Mouse (Mus musculus) ES-Bruce4 (cell line): Measurements from ENCODE around the gene Cct4. TPM values are rescaled to one million over a fixed set of nuclear protein-coding genes. Genes with fewer than 3 reads are reported as not detected.
A peak's percentile ranks its signal among the peaks of the same experiment; 100 is the strongest.

Experiments
- H3K27ac ChIP-seq: 2 replicates; pipeline ENCODE4 v1.5.1; 2012; ENCODE audit warnings: low read length, inconsistent platforms; ENCODE audit not compliant: insufficient read depth
- H3K27me3 ChIP-seq: 2 replicates; pipeline ENCODE4 v1.6.1; 2012; ENCODE audit warnings: mild to moderate bottlenecking, low read length, inconsistent platforms; ENCODE audit not compliant: control insufficient read depth, poor library complexity, insufficient read depth, severe bottlenecking
- H3K36me3 ChIP-seq: 2 replicates; pipeline ENCODE4 v1.6.1; 2012; ENCODE audit warnings: inconsistent platforms, mild to moderate bottlenecking, low read length, moderate library complexity; ENCODE audit not compliant: control insufficient read depth, poor library complexity, insufficient read depth, severe bottlenecking
- H3K4me1 ChIP-seq: one replicate; pipeline ENCODE4 v1.8.1; 2011; ENCODE audit warnings: low read length; ENCODE audit not compliant: control insufficient read depth, insufficient read depth
- H3K4me3 ChIP-seq: 2 replicates; pipeline ENCODE4 v1.5.1; 2011; ENCODE audit warnings: low read depth, mild to moderate bottlenecking, low read length
- H3K9ac ChIP-seq: 2 replicates; pipeline ENCODE4 v1.6.1; 2012; ENCODE audit warnings: low read depth, mild to moderate bottlenecking, inconsistent platforms; ENCODE audit not compliant: poor library complexity, severe bottlenecking
- H3K9me3 ChIP-seq: replicated peaks from 2 replicates; pipeline ENCODE4 v1.6.1; 2012; ENCODE audit warnings: mild to moderate bottlenecking, low read length, inconsistent platforms; ENCODE audit not compliant: control insufficient read depth, poor library complexity, insufficient read depth, severe bottlenecking
- CTCF ChIP-seq: IDR thresholded peaks from one replicate; pipeline ENCODE4 v1.8.1; 2011; ENCODE audit warnings: low read depth, low read length
- EP300 ChIP-seq: IDR thresholded peaks from 2 replicates; pipeline ENCODE4 v1.6.1; 2011; ENCODE audit warnings: low read depth, low read length; ENCODE audit not compliant: insufficient read depth
- POLR2A ChIP-seq: IDR thresholded peaks from one replicate; pipeline ENCODE4 v1.8.1; 2011; ENCODE audit warnings: low read length; ENCODE audit not compliant: insufficient read depth
- polyA plus RNA-seq: library from polyadenylated mRNA; stranded (reverse); fragments of >200 nt; gene quantifications from 2 replicates; pipeline ENCODE4 v1.2.4, GENCODE M21; 2011; ENCODE audit warnings: low read depth; ENCODE audit not compliant: missing spikeins, insufficient read depth, insufficient read length

The Cct4 gene
- polyA plus RNA-seq, 1 experiment, result 618 TPM

DNA sequence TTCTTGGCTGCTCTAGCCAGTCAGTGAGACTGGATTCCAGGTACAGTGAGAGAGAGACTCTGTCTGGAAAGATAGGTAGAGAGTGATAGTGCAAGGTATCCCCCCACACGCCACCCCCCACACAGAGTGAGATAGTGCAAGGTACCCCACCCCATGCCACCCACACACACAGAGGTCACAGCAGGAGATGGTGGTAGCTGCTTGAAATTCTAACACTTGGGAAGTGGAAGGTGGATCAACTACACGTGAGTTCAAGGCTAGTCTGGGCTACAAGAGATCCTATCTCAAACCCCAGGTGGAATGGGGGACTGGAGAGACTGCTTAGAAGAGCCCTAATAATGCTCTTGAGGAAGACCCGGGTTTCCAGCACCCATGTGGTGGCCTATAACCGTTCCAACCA, 9.3 kb upstream of the Cct4 start:
- TF ChIP-seq EP300 (no peak), POLR2A (no peak), CTCF (no peak)
- H3K4me1 ChIP-seq, result no peaks in the 10 kb centered on the region
- no peak overlapping the region for H3K27ac ChIP-seq
- peak overlapping the region; percentile 71 for H3K4me3 ChIP-seq
- peak overlapping the region; percentile 50 for H3K9ac ChIP-seq
- peaks cover 18% of the 10 kb centered on the region for H3K36me3 ChIP-seq
- H3K27me3 ChIP-seq, result no peaks in the 10 kb centered on the region
- H3K9me3 ChIP-seq, result no peaks in the 10 kb centered on the region

DNA sequence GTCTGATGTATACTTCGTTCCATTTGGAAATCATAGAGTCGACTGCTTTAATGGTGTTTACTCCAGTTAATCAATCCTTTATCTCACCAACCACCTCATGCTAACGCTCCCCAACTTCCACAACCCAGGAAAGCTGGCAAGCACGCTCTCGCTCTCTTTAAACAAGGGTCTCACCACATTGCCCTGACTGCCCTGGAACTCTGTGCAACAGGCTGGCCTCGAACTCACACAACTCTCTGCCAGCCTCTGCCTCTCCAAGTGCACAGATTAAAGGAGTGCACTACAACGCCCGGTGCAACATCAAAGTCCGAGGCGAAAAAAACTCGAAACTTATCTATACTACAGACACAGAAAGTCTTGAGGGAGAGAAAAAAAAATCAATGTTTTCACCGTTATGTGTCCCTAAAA, 8.8 kb upstream of the Cct4 start:
- Histone ChIP-seq H3K4me3 (peak overlapping the region; percentile 71), H3K4me1 (no peaks in the 10 kb centered on the region), H3K27ac (no peak overlapping the region; the same call in 1 of the 2 replicates), H3K36me3 (peaks cover 13% of the 10 kb centered on the region), H3K9me3 (no peaks in the 10 kb centered on the region), H3K27me3 (no peaks in the 10 kb centered on the region), H3K9ac (peak overlapping the region; percentile 50)
- TF ChIP-seq POLR2A (no peak), EP300 (no peak), CTCF (no peak)

DNA sequence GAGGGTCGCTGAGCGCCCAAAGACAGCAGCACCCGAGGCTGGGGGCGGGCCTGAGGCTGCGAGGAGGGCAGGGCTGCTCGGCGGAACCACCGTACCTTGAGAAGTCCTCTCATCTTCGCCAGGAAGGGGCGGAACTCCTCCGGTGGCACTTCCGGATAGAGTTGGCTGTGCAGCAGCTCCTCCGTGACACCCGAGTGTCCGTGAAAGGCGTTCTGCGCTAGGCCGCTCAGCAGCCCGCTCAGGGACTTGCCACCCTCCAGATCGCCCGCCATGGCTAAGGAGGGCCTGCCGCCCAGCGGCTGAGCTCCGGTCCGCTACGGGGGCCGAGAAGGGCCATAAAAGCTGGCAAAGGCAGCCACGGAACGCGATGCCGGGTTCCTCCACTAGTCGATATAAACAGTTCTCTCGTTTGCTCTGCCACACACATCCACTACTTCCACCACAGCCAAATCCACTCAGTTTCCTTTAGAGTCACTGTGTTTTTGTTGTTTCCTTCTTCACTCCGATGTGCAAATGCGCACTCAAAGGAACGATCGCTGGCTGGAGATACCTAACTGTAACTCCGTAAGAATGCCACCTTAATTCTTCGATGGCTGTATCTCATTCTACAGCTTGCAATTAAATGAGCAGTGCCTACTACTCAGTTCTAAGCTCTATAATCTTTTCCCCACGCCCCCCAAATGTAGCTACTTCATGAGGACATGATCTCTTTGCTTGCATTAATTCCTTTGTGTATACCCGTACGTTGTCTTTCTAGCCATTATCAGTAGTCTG, 8.1 kb upstream of the Cct4 start, which contains the start of the genes Gm28048 and Commd1:
Gene Gm28048, minus strand, starts transcription at position 107 of the 774 bp plus-strand sequence.
Gene Commd1, minus strand, starts transcription at position 399 of the 774 bp plus-strand sequence.
- H3K27ac ChIP-seq, result peak within 1 kb of the TSS; percentile 58
- no peaks in the 10 kb centered on the region for H3K9me3 ChIP-seq
- no peaks in the 10 kb centered on the region for H3K4me1 ChIP-seq
- peak within 1 kb of the TSS; percentile 71 for H3K4me3 ChIP-seq
- no peaks in the 10 kb centered on the region for H3K27me3 ChIP-seq
- TF ChIP-seq EP300 (0 out of 2 replicates have a peak, but pooled peaks have one; percentile 18), POLR2A (no peak), CTCF (peak; percentile 9)
- peaks cover 8% of the 10 kb centered on the region for H3K36me3 ChIP-seq
- H3K9ac ChIP-seq, result peak within 1 kb of the TSS; percentile 50

DNA sequence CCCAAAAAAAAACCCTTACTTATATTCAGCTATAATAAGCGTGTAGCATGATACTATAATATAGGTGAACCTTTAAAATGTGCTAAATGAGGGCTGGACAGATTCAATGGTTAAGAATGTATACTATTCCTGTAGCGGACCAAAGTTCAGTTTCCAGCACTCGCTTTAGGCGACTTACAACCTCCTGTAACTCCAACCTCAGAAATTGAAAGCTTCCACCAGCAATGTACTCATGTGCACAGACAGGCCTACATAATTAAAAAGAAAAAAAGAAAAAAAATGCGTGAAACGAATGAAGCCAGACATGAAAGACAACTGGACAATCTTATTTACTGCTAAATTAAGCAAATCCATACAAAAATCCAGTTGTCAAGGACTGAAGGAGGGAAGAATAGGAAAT, 7.5 kb upstream of the Cct4 start:
- Histone ChIP-seq H3K36me3 (peaks cover 2% of the 10 kb centered on the region), H3K27ac (no peak overlapping the region), H3K4me1 (no peaks in the 10 kb centered on the region), H3K4me3 (no peak overlapping the region), H3K9me3 (no peaks in the 10 kb centered on the region), H3K27me3 (no peaks in the 10 kb centered on the region), H3K9ac (peak overlapping the region; percentile 50; the same call in 1 of the 2 replicates)
- TF ChIP-seq EP300 (no peak), CTCF (no peak), POLR2A (no peak)

DNA sequence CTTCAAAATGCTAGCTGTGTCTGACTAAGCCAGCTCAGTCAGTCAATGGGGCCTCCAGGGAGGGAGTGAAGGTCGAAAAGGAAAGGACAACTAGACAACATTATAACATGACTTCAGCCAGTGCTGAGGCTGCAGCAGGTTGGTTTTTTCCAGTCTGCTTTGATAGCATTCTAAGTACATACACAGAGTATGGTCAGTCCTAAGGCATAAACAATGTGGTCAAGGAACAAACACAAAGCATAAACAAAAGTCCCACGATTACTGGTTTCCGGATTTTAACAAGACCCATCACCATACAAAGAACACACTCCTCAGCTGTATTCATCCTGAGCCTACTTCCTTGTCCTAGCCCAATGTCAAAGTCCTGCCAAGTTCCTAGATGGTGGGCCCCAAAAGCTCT, 4.8 kb upstream of the Cct4 start:
- TF ChIP-seq CTCF (no peak), EP300 (no peak), POLR2A (no peak)
- Histone ChIP-seq H3K27me3 (no peaks in the 10 kb centered on the region), H3K9me3 (no peaks in the 10 kb centered on the region), H3K4me3 (no peak overlapping the region), H3K9ac (peak overlapping the region; percentile 45; the same call in 1 of the 2 replicates), H3K4me1 (no peaks in the 10 kb centered on the region), H3K27ac (no peak overlapping the region), H3K36me3 (no peaks in the 10 kb centered on the region)

DNA sequence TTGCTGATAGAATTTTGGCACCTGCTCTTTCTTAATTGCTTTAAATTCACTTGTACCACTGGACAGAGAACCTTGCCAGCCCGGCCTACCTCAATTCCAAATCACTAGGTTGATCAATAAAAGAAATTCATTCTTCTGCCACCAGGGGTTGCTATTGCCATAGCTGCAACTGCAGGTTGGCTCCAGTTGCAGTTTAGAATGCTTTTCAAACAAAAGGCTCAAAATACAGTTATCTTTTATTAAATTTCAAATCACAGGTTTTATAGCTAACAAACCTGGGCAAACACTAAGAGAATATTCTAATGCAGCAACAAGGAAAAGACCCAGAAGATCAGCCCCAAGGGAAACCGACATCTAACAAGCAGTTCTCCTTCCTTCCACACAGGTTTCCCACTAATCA, 3.0 kb upstream of the Cct4 start:
- no peaks in the 10 kb centered on the region for H3K27me3 ChIP-seq

More for the DNA sequence above, 3.0 kb upstream of the Cct4 start:
- Histone ChIP-seq H3K36me3 (peaks cover 6% of the 10 kb centered on the region), H3K27ac (no peak overlapping the region), H3K4me3 (no peak overlapping the region), H3K4me1 (no peaks in the 10 kb centered on the region), H3K9me3 (no peaks in the 10 kb centered on the region), H3K9ac (no peak overlapping the region)
- no peak for TF ChIP-seq EP300
- TF ChIP-seq POLR2A, result no peak
- peak; percentile 42 for TF ChIP-seq CTCF
